Mouse (Mus musculus) midbrain, embryonic 11.5 days (tissue): ENCODE measurements around the gene Sebox. TPM values are rescaled to one million over a fixed set of nuclear protein-coding genes. Genes with fewer than 3 reads are reported as not detected.

Experiments
- polyA plus RNA-seq: library from polyadenylated mRNA; unstranded; fragments of >200 nt; fragmentation: Nextera tagmentation; extraction: Ambion mirVana; gene quantifications from 2 replicates; pipeline ENCODE4 v1.2.1, GENCODE M21; 2014

Gene Sebox
- polyA plus RNA-seq, 1 experiment from 2014 or later, result not detected

Other genes with a start within 250 kb of the Sebox start
- 61.2 and 70.4 TPM in 2 replicates for gene 2610507B11Rik, start 241.7 kb upstream of the Sebox start, polyA plus RNA-seq
- 0.27 and 0.37 TPM in 2 replicates for gene BC030499, start 212.6 kb upstream of the Sebox start, polyA plus RNA-seq
- gene Spag5, start 201.9 kb upstream of the Sebox start, polyA plus RNA-seq, result 51.5 and 57.1 TPM in 2 replicates
- 1.0 and 1.3 TPM in 2 replicates for gene Aldoc, start 180.5 kb upstream of the Sebox start, polyA plus RNA-seq
- gene Pigs, start 175.0 kb upstream of the Sebox start, polyA plus RNA-seq, result 50.9 and 56.3 TPM in 2 replicates
- gene Unc119, start 160.0 kb upstream of the Sebox start, polyA plus RNA-seq, result 63.4 and 71.7 TPM in 2 replicates
- not detected in 2 replicates for gene Foxn1, start 116.9 kb upstream of the Sebox start, polyA plus RNA-seq
- not detected in 2 replicates for gene Slc13a2, start 81.2 kb upstream of the Sebox start, polyA plus RNA-seq
- gene Slc46a1, start 37.8 kb upstream of the Sebox start, polyA plus RNA-seq, result 20.5 TPM in 2 replicates
- 18.1 and 20.1 TPM in 2 replicates for gene Sarm1, start 5.7 kb upstream of the Sebox start, polyA plus RNA-seq
- 145 and 151 TPM in 2 replicates for gene Vtn, start 4.4 kb upstream of the Sebox start, polyA plus RNA-seq
- 82.4 and 91.3 TPM in 2 replicates for gene Tmem199, start 8.7 kb downstream of the Sebox start, polyA plus RNA-seq
- 135 and 139 TPM in 2 replicates for gene Poldip2, start 8.7 kb downstream of the Sebox start, polyA plus RNA-seq
- 76.7 and 83.1 TPM in 2 replicates for gene Tnfaip1, start 32.9 kb downstream of the Sebox start, polyA plus RNA-seq
- gene Ift20, start 32.9 kb downstream of the Sebox start, polyA plus RNA-seq, result 109 and 110 TPM in 2 replicates
- gene Tmem97, start 47.3 kb downstream of the Sebox start, polyA plus RNA-seq, result 71.6 and 75.5 TPM in 2 replicates
- 25.8 and 36.9 TPM in 2 replicates for gene Nlk, start 193.9 kb downstream of the Sebox start, polyA plus RNA-seq
- gene Ccnq, start 248.3 kb downstream of the Sebox start, polyA plus RNA-seq, result 42.1 and 42.2 TPM in 2 replicates